Mouse (Mus musculus) liver, postnatal 0 days (tissue): ENCODE data around the gene Cemip.

Experiments used
- CTCF ChIP-seq: sonication (generic); IDR thresholded peaks from 2 replicates; pipeline ENCODE4 v1.5.1; 2016; ENCODE audit warnings: antibody characterized with exemption, low read depth
- EP300 ChIP-seq: IDR thresholded peaks from 2 replicates; pipeline ENCODE4 v1.6.1; 2016; ENCODE audit warnings: antibody characterized with exemption, low read depth, mild to moderate bottlenecking

DNA sequence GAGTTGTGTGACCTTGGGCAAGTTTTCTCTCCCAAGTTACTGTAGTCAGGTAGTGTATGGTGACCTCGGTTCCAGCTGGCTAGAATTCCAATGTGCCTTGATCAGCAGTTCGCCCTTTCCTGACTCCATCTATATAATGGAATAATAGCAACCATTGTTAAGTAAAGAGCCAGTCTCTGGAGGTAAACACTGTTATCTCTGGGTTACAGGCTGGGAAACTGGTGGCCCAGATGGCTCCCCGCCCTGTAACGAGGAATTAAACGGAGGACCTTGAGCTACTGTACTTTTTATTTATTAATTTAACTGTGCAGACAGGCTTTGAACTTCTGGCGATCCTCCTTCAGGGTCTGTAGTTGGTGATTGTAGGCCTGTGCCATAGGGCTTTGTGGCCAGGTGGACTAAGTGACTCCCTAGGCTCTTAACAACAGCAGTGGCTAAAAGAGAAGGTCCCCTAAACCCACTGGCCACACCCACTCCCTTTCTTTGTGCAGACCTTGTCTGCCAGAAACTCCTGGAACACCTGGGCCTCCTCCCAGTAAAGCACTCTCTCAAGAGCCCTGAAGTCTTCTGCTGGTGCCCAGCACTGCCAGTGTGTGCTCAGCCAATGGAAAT, 201.3 kb downstream of the Cemip start:
- TF ChIP-seq EP300 (peak; percentile 90), CTCF (no peak)
